Mouse (Mus musculus): ENCODE results near the gene Rps21. TPM values are rescaled to one million over a fixed set of nuclear protein-coding genes. Genes with fewer than 3 reads are reported as not detected.

Rps21 gene
- polyA plus RNA-seq, 1 experiment from 2014 or later: 600 TPM

GRCm38 (mm10) chr2:180303468-180303867 lies 46.3 kb downstream of the Rps21 start:
- H3K9ac ChIP-seq: no peak overlapping the region
- no peaks in the 10 kb centered on the region; the same call in 1 of the 2 replicates for H3K9me3 ChIP-seq
- H3K4me2 ChIP-seq: no peak overlapping the region
- no peak overlapping the region for H3K4me3 ChIP-seq
- ATAC-seq (ENCODE audit: insufficient number of reproducible peaks, low FRiP score, low TSS enrichment, low read depth): no peak
- H3K27ac ChIP-seq: no peak overlapping the region
- 52% methylated on average over 12 of the region's 12 CpGs for WGBS
- no peaks in the 10 kb centered on the region for H3K4me1 ChIP-seq
- H3K27me3 ChIP-seq: no peaks in the 10 kb centered on the region
- no peaks in the 10 kb centered on the region for H3K36me3 ChIP-seq

GRCm38 (mm10) chr2:180304554-180304953 lies 47.4 kb downstream of the Rps21 start:
- ATAC-seq (ENCODE audit: insufficient number of reproducible peaks, low FRiP score, low TSS enrichment, low read depth): no peak
- no peaks in the 10 kb centered on the region; the same call in 1 of the 2 replicates for H3K9me3 ChIP-seq
- no peaks in the 10 kb centered on the region for H3K36me3 ChIP-seq
- H3K27ac ChIP-seq: no peak overlapping the region
- H3K9ac ChIP-seq: no peak overlapping the region
- H3K4me3 ChIP-seq: no peak overlapping the region
- no peaks in the 10 kb centered on the region for H3K4me1 ChIP-seq
- H3K27me3 ChIP-seq: no peaks in the 10 kb centered on the region
- WGBS: 60% methylated on average over 4 of the region's 4 CpGs
- H3K4me2 ChIP-seq: no peak overlapping the region

- WGBS: 79% methylated on average over 3 of the region's 3 CpGs
- no peaks in the 10 kb centered on the region; the same call in 1 of the 2 replicates for H3K9me3 ChIP-seq
- no peaks in the 10 kb centered on the region for H3K4me1 ChIP-seq
- no peak overlapping the region for H3K27ac ChIP-seq
- no peaks in the 10 kb centered on the region for H3K27me3 ChIP-seq
- no peak overlapping the region for H3K9ac ChIP-seq
- no peak overlapping the region for H3K4me2 ChIP-seq
- no peak overlapping the region for H3K4me3 ChIP-seq
- ATAC-seq (ENCODE audit: insufficient number of reproducible peaks, low FRiP score, low TSS enrichment, low read depth): no peak
- H3K36me3 ChIP-seq: no peaks in the 10 kb centered on the region
Observed at GRCm38 (mm10) chr2:180305490-180305889, 48.3 kb downstream of the Rps21 start.

GRCm38 (mm10) chr2:180306009-180306408 lies 48.8 kb downstream of the Rps21 start:
- Histone ChIP-seq H3K4me2 (no peak overlapping the region), H3K27me3 (no peaks in the 10 kb centered on the region), H3K4me1 (no peaks in the 10 kb centered on the region), H3K9me3 (no peaks in the 10 kb centered on the region; the same call in 1 of the 2 replicates), H3K27ac (no peak overlapping the region), H3K9ac (no peak overlapping the region), H3K4me3 (no peak overlapping the region), H3K36me3 (no peaks in the 10 kb centered on the region)
- 64% methylated on average over 2 of the region's 2 CpGs for WGBS
- no peak for ATAC-seq (ENCODE audit: insufficient number of reproducible peaks, low FRiP score, low TSS enrichment, low read depth)

GRCm38 (mm10) chr2:180306423-180307168 lies 49.4 kb downstream of the Rps21 start:
- H3K36me3 ChIP-seq: no peaks in the 10 kb centered on the region
- WGBS: 79% methylated on average over 8 of the region's 8 CpGs
- H3K27me3 ChIP-seq: no peaks in the 10 kb centered on the region
- H3K4me2 ChIP-seq: no peak overlapping the region
- no peak for ATAC-seq (ENCODE audit: insufficient number of reproducible peaks, low FRiP score, low TSS enrichment, low read depth)
- H3K27ac ChIP-seq: no peak overlapping the region
- no peaks in the 10 kb centered on the region; the same call in 1 of the 2 replicates for H3K9me3 ChIP-seq
- no peaks in the 10 kb centered on the region for H3K4me1 ChIP-seq
- no peak overlapping the region for H3K4me3 ChIP-seq
- H3K9ac ChIP-seq: no peak overlapping the region

- H3K36me3 ChIP-seq: no peaks in the 10 kb centered on the region
- no peak overlapping the region for H3K4me2 ChIP-seq
- ATAC-seq (ENCODE audit: insufficient number of reproducible peaks, low FRiP score, low TSS enrichment, low read depth): no peak
- WGBS: 63% methylated on average over 2 of the region's 2 CpGs
- H3K4me1 ChIP-seq: no peaks in the 10 kb centered on the region
- H3K27ac ChIP-seq: no peak overlapping the region
- no peaks in the 10 kb centered on the region for H3K9me3 ChIP-seq
- no peak overlapping the region for H3K9ac ChIP-seq
- H3K4me3 ChIP-seq: no peak overlapping the region
- H3K27me3 ChIP-seq: no peaks in the 10 kb centered on the region
Observed at GRCm38 (mm10) chr2:180307680-180308079, 50.5 kb downstream of the Rps21 start.

Small RNAs within 50 kb of the gene (microRNA-seq; reads per million reads assigned to microRNA genes)
- gene Mir3091: not detected

Other genes starting within 250 kb of the Rps21 start
- gene Lsm14b, start 232.4 kb upstream of the Rps21 start, polyA plus RNA-seq (2015; fragmentation: Nextera tagmentation; extraction: Ambion mirVana): 3.7 and 8.0 TPM in 2 replicates
- gene Psma7, start 214.9 kb upstream of the Rps21 start, polyA plus RNA-seq (2015; fragmentation: Nextera tagmentation; extraction: Ambion mirVana): 471 and 519 TPM in 2 replicates
- 4.1 and 4.2 TPM in 2 replicates for gene Ss18l1, start 214.9 kb upstream of the Rps21 start, polyA plus RNA-seq (2015; fragmentation: Nextera tagmentation; extraction: Ambion mirVana)
- 22.9 and 25.0 TPM in 2 replicates for gene Mtg2, start 186.8 kb upstream of the Rps21 start, polyA plus RNA-seq (2015; fragmentation: Nextera tagmentation; extraction: Ambion mirVana)
- not detected in 2 replicates for gene Hrh3, start 152.9 kb upstream of the Rps21 start, polyA plus RNA-seq (2015; fragmentation: Nextera tagmentation; extraction: Ambion mirVana)
- 42.5 and 45.2 TPM in 2 replicates for gene Osbpl2, start 138.1 kb upstream of the Rps21 start, polyA plus RNA-seq (2015; fragmentation: Nextera tagmentation; extraction: Ambion mirVana)
- 165 and 185 TPM in 2 replicates for gene Adrm1, start 85.9 kb upstream of the Rps21 start, polyA plus RNA-seq (2015; fragmentation: Nextera tagmentation; extraction: Ambion mirVana)
- gene Lama5, start 31.5 kb upstream of the Rps21 start, polyA plus RNA-seq (2015; fragmentation: Nextera tagmentation; extraction: Ambion mirVana): 24.5 and 25.9 TPM in 2 replicates
- gene Cables2, start 16.1 kb downstream of the Rps21 start, polyA plus RNA-seq (2015; fragmentation: Nextera tagmentation; extraction: Ambion mirVana): 9.3 and 12.5 TPM in 2 replicates
- 2.0 and 2.3 TPM in 2 replicates for gene Rbbp8nl, start 32.5 kb downstream of the Rps21 start, polyA plus RNA-seq (2015; fragmentation: Nextera tagmentation; extraction: Ambion mirVana)
- gene Gata5, start 77.3 kb downstream of the Rps21 start, polyA plus RNA-seq (2015; fragmentation: Nextera tagmentation; extraction: Ambion mirVana): not detected in 2 replicates
- gene Slco4a1, start 198.9 kb downstream of the Rps21 start, polyA plus RNA-seq (2015; fragmentation: Nextera tagmentation; extraction: Ambion mirVana): 0.78 and 0.99 TPM in 2 replicates
- 0.32 and 0.43 TPM in 2 replicates for gene Ntsr1, start 242.6 kb downstream of the Rps21 start, polyA plus RNA-seq (2015; fragmentation: Nextera tagmentation; extraction: Ambion mirVana)

Data from limb, embryonic 15.5 days (tissue).